Mouse (Mus musculus): Measurements from ENCODE around the gene Zfp825.

- TF ChIP-seq CTCF (IDR thresholded peaks at IDR 0.05; ENCODE audit: low read depth) (no peak), EP300 (IDR thresholded peaks at IDR 0.05; ENCODE audit: low read depth) (no peak)
Observed at GRCm38 (mm10) chr13:74493911-74494679, at the start of gene Zfp825.

Measured in heart, postnatal 0 days (tissue).